Mouse (Mus musculus) gastrocnemius, postnatal 25 days (tissue): Measurements from ENCODE around the gene Cyp2a4. TPM values are rescaled to one million over a fixed set of nuclear protein-coding genes. Genes with fewer than 3 reads are reported as not detected.
"Not testable (repeated sequence)": the region's sequence is repeated elsewhere in the genome, so short reads cannot be mapped to it uniquely, and the experiment has no call there.

ENCODE experiments used
- DNase-seq: peaks from one replicate; pipeline ENCODE4 v3.0.0; 2022
- long read RNA-seq, 2 experiments: library from polyadenylated mRNA; stranded (forward); transcript quantifications; one replicate each; pipeline ENCODE4 v2.0.0; 2021
- total RNA-seq, 2 experiments: library from RNA; stranded (reverse); gene quantifications; 1 replicate in 1 of 2; 2 replicates in 1 of 2; pipeline ENCODE4 v1.2.3; 2021

Gene Cyp2a4
- not detected for total RNA-seq
- long read RNA-seq, experiment 1, result 0 reads
- long read RNA-seq, experiment 2, result 0 reads

- DNase-seq, result not testable (repeated sequence)
Measured at GRCm38 (mm10) chr7:26306926-26307325, at the start of gene Cyp2a4. TSS of gene Cyp2a4 (plus strand) at chr7:26307169.

- DNase-seq, result not testable (repeated sequence)
Measured at GRCm38 (mm10) chr7:26260034-26260433, 46.9 kb upstream of the Cyp2a4 start, which contains the start of gene Vmn1r184. TSS of gene Vmn1r184 (plus strand) at chr7:26260334.

GRCm38 (mm10) chr7:26303429-26304166 is 3.4 kb upstream of the Cyp2a4 start:
- not testable (repeated sequence) for DNase-seq

DNA sequence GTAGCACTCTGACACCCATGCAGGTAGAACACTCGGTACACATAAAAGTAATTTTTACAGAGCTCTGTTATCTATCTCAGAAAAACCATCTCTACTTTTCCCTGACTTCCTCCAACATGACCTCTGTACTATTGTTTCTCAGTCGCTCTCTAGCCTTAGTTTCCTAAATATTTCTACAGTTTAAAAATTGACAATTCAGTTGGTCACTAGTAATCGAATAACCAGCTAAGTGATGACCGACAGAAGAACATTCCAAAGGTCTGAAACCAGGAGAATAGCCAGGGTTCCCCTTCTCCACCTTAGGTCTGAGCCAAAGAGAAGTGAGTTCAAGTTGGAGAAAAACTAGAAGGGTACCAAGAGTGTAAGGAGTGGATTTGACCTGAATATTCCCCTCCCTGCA is 4.8 kb downstream of the Cyp2a4 start:
- not testable (repeated sequence) for DNase-seq

GRCm38 (mm10) chr7:26315194-26315593 is 8.2 kb downstream of the Cyp2a4 start:
- DNase-seq, result not testable (repeated sequence)

- DNase-seq, result not testable (repeated sequence)
Measured at GRCm38 (mm10) chr7:26315809-26316208, 8.8 kb downstream of the Cyp2a4 start.

GRCm38 (mm10) chr7:26320361-26320760 is 13.4 kb downstream of the Cyp2a4 start:
- not testable (repeated sequence) for DNase-seq

DNA sequence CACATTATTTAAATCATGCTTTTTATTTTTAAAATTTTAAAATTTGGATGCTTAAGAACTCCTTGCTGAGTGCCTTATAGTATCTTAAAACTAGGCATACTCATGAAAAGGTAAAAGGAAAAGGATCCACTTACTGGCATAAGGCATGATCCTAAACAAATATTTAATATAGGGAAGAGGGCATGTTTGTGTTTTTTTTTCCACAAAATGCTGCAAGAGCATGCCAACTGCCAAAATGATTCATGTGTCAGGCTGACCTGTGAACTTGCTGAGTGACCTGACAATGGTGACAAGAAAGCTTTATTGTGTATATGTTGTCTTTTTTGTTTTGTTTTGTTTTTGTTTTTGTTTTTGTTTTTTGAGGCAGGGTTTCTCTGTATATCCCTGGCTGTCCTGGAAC is 43.2 kb downstream of the Cyp2a4 start:
- not testable (repeated sequence) for DNase-seq

- DNase-seq, result not testable (repeated sequence)
Measured at GRCm38 (mm10) chr7:26352258-26352657, 45.3 kb downstream of the Cyp2a4 start.

DNA sequence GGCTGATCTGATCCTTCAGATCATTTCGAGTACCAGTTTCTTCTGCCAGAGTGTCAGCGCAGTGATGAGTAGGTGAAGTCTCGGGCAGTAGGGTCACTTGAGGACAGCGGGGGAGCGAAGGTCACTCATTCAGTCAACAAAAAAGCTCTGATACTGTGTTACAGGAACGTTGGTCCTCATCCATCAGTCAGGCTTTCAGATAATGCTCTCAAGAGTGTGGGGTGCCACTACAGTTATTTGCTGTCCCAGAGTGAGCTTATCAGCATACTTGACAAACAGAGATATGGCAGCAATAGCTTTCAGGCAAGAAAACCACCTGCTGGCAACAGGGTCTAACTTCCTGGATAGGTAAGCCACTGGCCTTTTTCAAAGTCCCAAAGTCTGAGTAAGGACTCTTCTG is 49.8 kb downstream of the Cyp2a4 start:
- not testable (repeated sequence) for DNase-seq

Other genes with a start within 250 kb of the Cyp2a4 start
- gene Cyp2b13, start 245.7 kb upstream of the Cyp2a4 start, total RNA-seq, result not detected
- not detected for gene Cyp2b9, start 133.8 kb upstream of the Cyp2a4 start, total RNA-seq
- not detected for gene Vmn1r184, start 46.8 kb upstream of the Cyp2a4 start, total RNA-seq
- gene Nlrp9c, start 96.5 kb downstream of the Cyp2a4 start, total RNA-seq, result not detected
- gene Nlrp4a, start 127.9 kb downstream of the Cyp2a4 start, total RNA-seq, result not detected
- gene Nlrp9a, start 227.9 kb downstream of the Cyp2a4 start, total RNA-seq, result not detected